Mouse (Mus musculus): ENCODE results near the gene Cdc7.

DNA sequence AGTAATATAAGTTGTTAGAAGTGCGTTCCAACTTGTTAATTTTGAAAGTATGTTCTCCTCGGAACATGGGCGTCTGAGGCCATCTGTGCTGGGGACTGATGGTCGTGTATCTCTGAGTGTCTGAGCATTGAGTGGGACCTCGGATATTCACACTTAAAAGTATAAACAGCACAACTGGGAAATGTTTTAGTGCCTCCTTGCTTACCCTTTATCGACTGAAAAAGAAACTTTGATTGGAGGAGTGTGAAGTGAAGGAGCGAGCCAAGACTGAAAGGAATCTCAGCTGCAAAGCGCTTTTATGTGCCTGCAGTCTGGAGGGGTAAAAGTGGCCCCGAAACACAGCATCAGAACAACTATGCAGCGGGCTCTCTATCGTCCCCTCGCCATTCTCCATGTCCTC, 25.7 kb downstream of the Cdc7 start:
- TF ChIP-seq CTCF (IDR thresholded peaks at IDR 0.05; ENCODE audit: low read depth, low read length), result no peak
- TF ChIP-seq POLR2A (IDR thresholded peaks at IDR 0.05; ENCODE audit: extremely low read depth, insufficient read depth, low read length), result no peak

All from liver, adult 2 months (tissue).